Mouse (Mus musculus): ENCODE results near the gene Mylip. TPM values are rescaled to one million over a fixed set of nuclear protein-coding genes. Genes with fewer than 3 reads are reported as not detected.

The Mylip gene
- polyA plus RNA-seq, 1 experiment from 2014 or later, result 2.3 TPM

GRCm38 (mm10) chr13:45461370-45461958 lies 71.9 kb downstream of the Mylip start:
- no peak for ATAC-seq
- no peaks in the 10 kb centered on the region for H3K9me3 ChIP-seq (replicated peaks)

More at GRCm38 (mm10) chr13:45461370-45461958, 71.9 kb downstream of the Mylip start:
- H3K4me2 ChIP-seq, result no peak overlapping the region
- H3K27ac ChIP-seq, result no peak overlapping the region
- WGBS, result 88% methylated on average over 14 of the region's 14 CpGs
- H3K27me3 ChIP-seq, result no peaks in the 10 kb centered on the region
- H3K9ac ChIP-seq, result no peak overlapping the region
- peaks cover 10% of the 10 kb centered on the region for H3K4me1 ChIP-seq
- no peaks in the 10 kb centered on the region for H3K36me3 ChIP-seq (ENCODE audit: poor library complexity, severe bottlenecking)
- H3K4me3 ChIP-seq, result no peak overlapping the region

Other genes starting within 250 kb of the Mylip start
- gene Gmpr, start 117.7 kb downstream of the Mylip start, polyA plus RNA-seq (2015; fragmentation: Nextera tagmentation; extraction: Ambion mirVana), result 14.0 and 17.2 TPM in 2 replicates